Mouse (Mus musculus): Measurements from ENCODE around the gene Yes1. TPM values are rescaled to one million over a fixed set of nuclear protein-coding genes. Genes with fewer than 3 reads are reported as not detected.

Gene Yes1
- polyA plus RNA-seq (2014; fragmentation: Nextera tagmentation; extraction: Ambion mirVana) = 18.8 and 18.9 TPM in 2 replicates

- Histone ChIP-seq H3K27ac (ENCODE audit: low read depth, low read length) (peak within 1 kb of the TSS; percentile 88), H3K36me3 (ENCODE audit: control insufficient read depth, insufficient read depth, low read length) (no peaks in the 10 kb centered on the region)
- under 1% methylated on average over 51 of the region's 69 CpGs for WGBS
Measured at GRCm38 (mm10) chr5:32610801-32611340, at the start of gene Yes1. Gene Yes1 (plus strand): TSS chr5:32611171.

GRCm38 (mm10) chr5:32564697-32565096 is 46.3 kb upstream of the Yes1 start:
- H3K9ac ChIP-seq (ENCODE audit: low read depth, low read length) = no peak overlapping the region
- WGBS = 10% methylated on average over 1 of the region's 1 CpGs
- DNase-seq (ENCODE audit: low spot score) (no peak), ATAC-seq (replicated peaks; ENCODE audit: low FRiP score) (no peak)
- H3K4me2 ChIP-seq = no peak overlapping the region
- no peaks in the 10 kb centered on the region for H3K9me3 ChIP-seq (ENCODE audit: control insufficient read depth, low read length)
- no peaks in the 10 kb centered on the region for H3K4me1 ChIP-seq (replicated peaks; ENCODE audit: control insufficient read depth, insufficient read depth, low read length)
- H3K27ac ChIP-seq (ENCODE audit: low read depth, low read length) = no peak overlapping the region
- H3K4me3 ChIP-seq (ENCODE audit: low read depth, low read length) = no peak overlapping the region
- no peaks in the 10 kb centered on the region for H3K36me3 ChIP-seq (ENCODE audit: control insufficient read depth, insufficient read depth, low read length)
- H3K27me3 ChIP-seq (replicated peaks; ENCODE audit: control insufficient read depth, insufficient read depth, low read length) = no peaks in the 10 kb centered on the region

More at GRCm38 (mm10) chr5:32610801-32611340, at the start of gene Yes1:
- Histone ChIP-seq H3K4me1 (replicated peaks; ENCODE audit: control insufficient read depth, insufficient read depth, low read length) (peaks cover 4% of the 10 kb centered on the region; the same call in 1 of the 2 replicates), H3K27me3 (replicated peaks; ENCODE audit: control insufficient read depth, insufficient read depth, low read length) (no peaks in the 10 kb centered on the region), H3K4me3 (ENCODE audit: low read depth, low read length) (peak within 1 kb of the TSS; percentile 85), H3K9me3 (ENCODE audit: control insufficient read depth, low read length) (no peaks in the 10 kb centered on the region), H3K9ac (ENCODE audit: low read depth, low read length) (peak within 1 kb of the TSS; percentile 76), H3K4me2 (peak within 1 kb of the TSS; percentile 80)
- DNase-seq (ENCODE audit: low spot score) (peak; percentile 83), ATAC-seq (replicated peaks; ENCODE audit: low FRiP score) (peak; percentile 92)

GRCm38 (mm10) chr5:32571802-32572201 is 39.2 kb upstream of the Yes1 start:
- Histone ChIP-seq H3K4me1 (replicated peaks; ENCODE audit: control insufficient read depth, insufficient read depth, low read length) (no peaks in the 10 kb centered on the region), H3K4me3 (ENCODE audit: low read depth, low read length) (no peak overlapping the region), H3K9ac (ENCODE audit: low read depth, low read length) (no peak overlapping the region), H3K4me2 (no peak overlapping the region), H3K27me3 (replicated peaks; ENCODE audit: control insufficient read depth, insufficient read depth, low read length) (no peaks in the 10 kb centered on the region), H3K9me3 (ENCODE audit: control insufficient read depth, low read length) (no peaks in the 10 kb centered on the region), H3K36me3 (ENCODE audit: control insufficient read depth, insufficient read depth, low read length) (no peaks in the 10 kb centered on the region), H3K27ac (ENCODE audit: low read depth, low read length) (no peak overlapping the region)
- DNase-seq (ENCODE audit: low spot score) = no peak
- 74% methylated on average over 5 of the region's 5 CpGs for WGBS
- ATAC-seq (replicated peaks; ENCODE audit: low FRiP score) = no peak

- no peak overlapping the region for H3K4me3 ChIP-seq (ENCODE audit: low read depth, low read length)
- 13% methylated on average over 5 of the region's 5 CpGs for WGBS
- H3K36me3 ChIP-seq (ENCODE audit: control insufficient read depth, insufficient read depth, low read length) = no peaks in the 10 kb centered on the region
- H3K4me1 ChIP-seq (replicated peaks; ENCODE audit: control insufficient read depth, insufficient read depth, low read length) = no peaks in the 10 kb centered on the region
- DNase-seq (ENCODE audit: low spot score) = no peak
- H3K9me3 ChIP-seq (ENCODE audit: control insufficient read depth, low read length) = no peaks in the 10 kb centered on the region
- no peak overlapping the region for H3K9ac ChIP-seq (ENCODE audit: low read depth, low read length)
- H3K27me3 ChIP-seq (replicated peaks; ENCODE audit: control insufficient read depth, insufficient read depth, low read length) = no peaks in the 10 kb centered on the region
- no peak overlapping the region for H3K4me2 ChIP-seq
- no peak for ATAC-seq (replicated peaks; ENCODE audit: low FRiP score)
- H3K27ac ChIP-seq (ENCODE audit: low read depth, low read length) = no peak overlapping the region
Measured at GRCm38 (mm10) chr5:32588136-32588535, 22.8 kb upstream of the Yes1 start.

- DNase-seq (ENCODE audit: low spot score) (no peak), ATAC-seq (replicated peaks; ENCODE audit: low FRiP score) (no peak)
- no peaks in the 10 kb centered on the region for H3K36me3 ChIP-seq (ENCODE audit: control insufficient read depth, insufficient read depth, low read length)
- no peaks in the 10 kb centered on the region for H3K27me3 ChIP-seq (replicated peaks; ENCODE audit: control insufficient read depth, insufficient read depth, low read length)
- no peak overlapping the region for H3K9ac ChIP-seq (ENCODE audit: low read depth, low read length)
- H3K4me1 ChIP-seq (replicated peaks; ENCODE audit: control insufficient read depth, insufficient read depth, low read length) = no peaks in the 10 kb centered on the region
- 21% methylated on average over 4 of the region's 4 CpGs for WGBS
- no peak overlapping the region for H3K4me2 ChIP-seq
- no peaks in the 10 kb centered on the region for H3K9me3 ChIP-seq (ENCODE audit: control insufficient read depth, low read length)
- H3K4me3 ChIP-seq (ENCODE audit: low read depth, low read length) = no peak overlapping the region
- no peak overlapping the region for H3K27ac ChIP-seq (ENCODE audit: low read depth, low read length)
Measured at GRCm38 (mm10) chr5:32593793-32594192, 17.2 kb upstream of the Yes1 start.

GRCm38 (mm10) chr5:32594358-32594757 is 16.6 kb upstream of the Yes1 start:
- H3K4me3 ChIP-seq (ENCODE audit: low read depth, low read length) = no peak overlapping the region
- no peak for ATAC-seq (replicated peaks; ENCODE audit: low FRiP score)
- no peaks in the 10 kb centered on the region for H3K9me3 ChIP-seq (ENCODE audit: control insufficient read depth, low read length)

GRCm38 (mm10) chr5:32605911-32606310 is 5.1 kb upstream of the Yes1 start:
- Histone ChIP-seq H3K4me2 (no peak overlapping the region), H3K4me3 (ENCODE audit: low read depth, low read length) (no peak overlapping the region), H3K27ac (ENCODE audit: low read depth, low read length) (no peak overlapping the region), H3K9ac (ENCODE audit: low read depth, low read length) (no peak overlapping the region), H3K36me3 (ENCODE audit: control insufficient read depth, insufficient read depth, low read length) (no peaks in the 10 kb centered on the region), H3K27me3 (replicated peaks; ENCODE audit: control insufficient read depth, insufficient read depth, low read length) (no peaks in the 10 kb centered on the region), H3K9me3 (ENCODE audit: control insufficient read depth, low read length) (no peaks in the 10 kb centered on the region), H3K4me1 (replicated peaks; ENCODE audit: control insufficient read depth, insufficient read depth, low read length) (no peaks in the 10 kb centered on the region)
- no peak for DNase-seq (ENCODE audit: low spot score)
- ATAC-seq (replicated peaks; ENCODE audit: low FRiP score) = no peak
- 63% methylated on average over 1 of the region's 1 CpGs for WGBS

More at GRCm38 (mm10) chr5:32594358-32594757, 16.6 kb upstream of the Yes1 start:
- no peaks in the 10 kb centered on the region for H3K4me1 ChIP-seq (replicated peaks; ENCODE audit: control insufficient read depth, insufficient read depth, low read length)
- H3K9ac ChIP-seq (ENCODE audit: low read depth, low read length) = no peak overlapping the region
- no peak for DNase-seq (ENCODE audit: low spot score)
- 41% methylated on average over 5 of the region's 5 CpGs for WGBS
- no peaks in the 10 kb centered on the region for H3K36me3 ChIP-seq (ENCODE audit: control insufficient read depth, insufficient read depth, low read length)
- H3K4me2 ChIP-seq = no peak overlapping the region
- no peak overlapping the region for H3K27ac ChIP-seq (ENCODE audit: low read depth, low read length)
- no peaks in the 10 kb centered on the region for H3K27me3 ChIP-seq (replicated peaks; ENCODE audit: control insufficient read depth, insufficient read depth, low read length)

GRCm38 (mm10) chr5:32607776-32608355 is 3.1 kb upstream of the Yes1 start:
- peaks cover 4% of the 10 kb centered on the region; the same call in 1 of the 2 replicates for H3K4me1 ChIP-seq (replicated peaks; ENCODE audit: control insufficient read depth, insufficient read depth, low read length)
- peak overlapping the region; percentile 13; the same call in 1 of the 2 replicates for H3K4me2 ChIP-seq
- no peaks in the 10 kb centered on the region for H3K27me3 ChIP-seq (replicated peaks; ENCODE audit: control insufficient read depth, insufficient read depth, low read length)
- no peak overlapping the region for H3K9ac ChIP-seq (ENCODE audit: low read depth, low read length)
- WGBS = 18% methylated on average over 2 of the region's 2 CpGs
- no peak overlapping the region for H3K27ac ChIP-seq (ENCODE audit: low read depth, low read length)
- H3K36me3 ChIP-seq (ENCODE audit: control insufficient read depth, insufficient read depth, low read length) = no peaks in the 10 kb centered on the region
- ATAC-seq (replicated peaks; ENCODE audit: low FRiP score) (no peak), DNase-seq (ENCODE audit: low spot score) (no peak)
- H3K9me3 ChIP-seq (ENCODE audit: control insufficient read depth, low read length) = no peaks in the 10 kb centered on the region
- no peak overlapping the region for H3K4me3 ChIP-seq (ENCODE audit: low read depth, low read length)

GRCm38 (mm10) chr5:32608516-32608915 is 2.5 kb upstream of the Yes1 start:
- Histone ChIP-seq H3K4me2 (no peak overlapping the region; the same call in 1 of the 2 replicates), H3K27me3 (replicated peaks; ENCODE audit: control insufficient read depth, insufficient read depth, low read length) (no peaks in the 10 kb centered on the region), H3K27ac (ENCODE audit: low read depth, low read length) (no peak overlapping the region), H3K9ac (ENCODE audit: low read depth, low read length) (no peak overlapping the region), H3K4me3 (ENCODE audit: low read depth, low read length) (no peak overlapping the region), H3K36me3 (ENCODE audit: control insufficient read depth, insufficient read depth, low read length) (no peaks in the 10 kb centered on the region), H3K4me1 (replicated peaks; ENCODE audit: control insufficient read depth, insufficient read depth, low read length) (peaks cover 4% of the 10 kb centered on the region; the same call in 1 of the 2 replicates), H3K9me3 (ENCODE audit: control insufficient read depth, low read length) (no peaks in the 10 kb centered on the region)
- DNase-seq (ENCODE audit: low spot score) = no peak
- WGBS = 88% methylated on average over 4 of the region's 4 CpGs
- no peak for ATAC-seq (replicated peaks; ENCODE audit: low FRiP score)
